ENCODE assay signal across 12 mouse cellular contexts in genomic region chr16:52093325-52094253, GRCm38 (mm10).
DNase-seq lines count a peak whose midpoint lies in the region; ATAC-seq and TF ChIP-seq lines count a peak whose summit lies in the region.
"Had no signal": no experiment of that assay in that cellular context is flagged by ENCODE, and none has a peak within 500 bp of the region (broad histone marks: within the 10 kb centered on the region; RNA-seq: fewer than 3 reads in every experiment).

No protein-coding gene starts in this region.

- peaks cover 13% of the 10 kb centered on the region for H3K4me1 ChIP-seq in hindbrain, embryonic 13.5 days (replicated peaks)
- H3K4me1 ChIP-seq in hindbrain, embryonic 12.5 days = peaks cover 7% of the 10 kb centered on the region; the same call in 1 of the 2 replicates
- H3K4me1 ChIP-seq in midbrain, postnatal 0 days (ENCODE audit: insufficient read depth, low read length) = no peaks in the 10 kb centered on the region; the same call in 1 of the 2 replicates
- peaks cover 13% of the 10 kb centered on the region for H3K4me1 ChIP-seq in midbrain, embryonic 13.5 days (replicated peaks)
- peaks cover 21 to 39% of the 10 kb centered on the region in 2 experiments for H3K4me1 ChIP-seq in heart, embryonic 14.5 days (ENCODE audit: control insufficient read depth in 2 of 2, insufficient read depth in 2 of 2, low read length in 2 of 2)

- H3K9me3 ChIP-seq in hindbrain, embryonic 13.5 days = no peaks in the 10 kb centered on the region
- H3K9me3 ChIP-seq in hindbrain, embryonic 12.5 days (replicated peaks) = no peaks in the 10 kb centered on the region
- no peaks in the 10 kb centered on the region for H3K9me3 ChIP-seq in midbrain, postnatal 0 days (ENCODE audit: low read length)
- H3K9me3 ChIP-seq in midbrain, embryonic 13.5 days = no peaks in the 10 kb centered on the region
- no peaks in the 10 kb centered on the region for H3K9me3 ChIP-seq in heart, embryonic 14.5 days (ENCODE audit: control insufficient read depth, low read length)

- ATAC-seq in hindbrain, embryonic 13.5 days (ENCODE audit: low FRiP score) = no peak
- ATAC-seq in hindbrain, embryonic 12.5 days (ENCODE audit: low FRiP score) = no peak
- ATAC-seq in midbrain, postnatal 0 days (ENCODE audit: low FRiP score) = no peak
- no peak for ATAC-seq in midbrain, embryonic 13.5 days
- ATAC-seq in heart, embryonic 14.5 days (ENCODE audit: insufficient number of reproducible peaks, insufficient read depth, low FRiP score, low read depth) = no peak

- no peak for TF ChIP-seq CTCF in midbrain, postnatal 0 days (IDR thresholded peaks at IDR 0.05)

- H3K27ac ChIP-seq in hindbrain, embryonic 13.5 days = peak overlapping the region; percentile 52
- no peak overlapping the region for H3K27ac ChIP-seq in hindbrain, embryonic 12.5 days
- 0 out of 2 replicates have a peak overlapping the region, but pooled peaks have one; percentile 2 for H3K27ac ChIP-seq in midbrain, postnatal 0 days (ENCODE audit: low read depth, low read length)
- H3K27ac ChIP-seq in midbrain, embryonic 13.5 days = no peak overlapping the region
- peak overlapping the region; percentile 83 to 85 for H3K27ac ChIP-seq in heart, embryonic 14.5 days (replicated peaks in 1 of 2; ENCODE audit: control insufficient read depth in 1 of 2, insufficient read depth in 1 of 2, low read depth in 2 of 2, low read length in 2 of 2)

- WGBS in hindbrain, embryonic 13.5 days = 74% methylated on average over 9 of the region's 9 CpGs
- 77% methylated on average over 9 of the region's 9 CpGs for WGBS in hindbrain, embryonic 12.5 days
- WGBS in midbrain, postnatal 0 days = 69% methylated on average over 9 of the region's 9 CpGs
- 76% methylated on average over 9 of the region's 9 CpGs for WGBS in midbrain, embryonic 13.5 days
- 52% methylated on average over 9 of the region's 9 CpGs for WGBS in heart, embryonic 14.5 days

- H3K4me3 ChIP-seq in hindbrain, embryonic 13.5 days = no peak overlapping the region
- H3K4me3 ChIP-seq in hindbrain, embryonic 12.5 days = no peak overlapping the region
- no peak overlapping the region for H3K4me3 ChIP-seq in midbrain, postnatal 0 days (ENCODE audit: low read depth, low read length)
- H3K4me3 ChIP-seq in midbrain, embryonic 13.5 days (replicated peaks) = no peak overlapping the region
- H3K4me3 ChIP-seq in heart, embryonic 14.5 days (ENCODE audit: control insufficient read depth in 1 of 2, insufficient read depth in 1 of 2, low read depth in 1 of 2, low read length in 2 of 2) = no peak overlapping the region

- H3K4me2 ChIP-seq in hindbrain, embryonic 13.5 days = no peak overlapping the region
- no peak overlapping the region for H3K4me2 ChIP-seq in hindbrain, embryonic 12.5 days (replicated peaks)
- no peak overlapping the region for H3K4me2 ChIP-seq in midbrain, postnatal 0 days (ENCODE audit: low read depth, low read length, poor library complexity, severe bottlenecking)
- no peak overlapping the region for H3K4me2 ChIP-seq in midbrain, embryonic 13.5 days (replicated peaks)
- H3K4me2 ChIP-seq in heart, embryonic 14.5 days (ENCODE audit: low read length) = no peak overlapping the region
- H3K4me2 ChIP-seq: liver, embryonic 11.5 days had no signal

- H3K27me3 ChIP-seq in hindbrain, embryonic 13.5 days = no peaks in the 10 kb centered on the region
- H3K27me3 ChIP-seq in hindbrain, embryonic 12.5 days = no peaks in the 10 kb centered on the region
- H3K27me3 ChIP-seq in midbrain, postnatal 0 days (ENCODE audit: insufficient read depth, low read length) = no peaks in the 10 kb centered on the region
- H3K27me3 ChIP-seq in midbrain, embryonic 13.5 days = no peaks in the 10 kb centered on the region
- H3K27me3 ChIP-seq in heart, embryonic 14.5 days (ENCODE audit: control insufficient read depth, insufficient read depth, low read length) = no peaks in the 10 kb centered on the region

- 0 out of 2 replicates have a peak overlapping the region, but pooled peaks have one; percentile 1 for H3K9ac ChIP-seq in hindbrain, embryonic 13.5 days
- H3K9ac ChIP-seq in hindbrain, embryonic 12.5 days = no peak overlapping the region
- H3K9ac ChIP-seq in midbrain, postnatal 0 days (replicated peaks; ENCODE audit: low read length, poor library complexity, severe bottlenecking) = no peak overlapping the region
- H3K9ac ChIP-seq in midbrain, embryonic 13.5 days (replicated peaks) = no peak overlapping the region
- no peak overlapping the region for H3K9ac ChIP-seq in heart, embryonic 14.5 days (ENCODE audit: low read length)

- no peaks in the 10 kb centered on the region for H3K36me3 ChIP-seq in hindbrain, embryonic 13.5 days
- H3K36me3 ChIP-seq in hindbrain, embryonic 12.5 days = peaks cover 3% of the 10 kb centered on the region; the same call in 1 of the 2 replicates
- no peaks in the 10 kb centered on the region for H3K36me3 ChIP-seq in midbrain, postnatal 0 days (ENCODE audit: insufficient read depth, low read length)
- H3K36me3 ChIP-seq in midbrain, embryonic 13.5 days = peaks cover 11% of the 10 kb centered on the region; the same call in 1 of the 2 replicates
- H3K36me3 ChIP-seq in heart, embryonic 14.5 days (ENCODE audit: control insufficient read depth, insufficient read depth, low read length) = 0 out of 2 replicates have a peak, but pooled peaks cover 3% of the 10 kb centered on the region

- DNase-seq in midbrain, postnatal 0 days (ENCODE audit: low spot score) = no peak
- DNase-seq in skeletal muscle tissue, adult 2 months (ENCODE audit: low read depth, low spot score) = peak; percentile 64
- DNase-seq in retina, postnatal 1 day = no peak
- no peak for DNase-seq in layer of hippocampus, postnatal 25 days (ENCODE audit: extremely low spot score in 1 of 2, low spot score in 1 of 2)
- DNase-seq: adrenal gland, adult 2 months; cerebellum, adult 8-10 months; gastrocnemius, postnatal 10 days had no signal

Comparison
In these comparisons a context has a peak if more than half of its experiments do, and no peak if none do; other contexts are left out.
1. H3K27ac ChIP-seq: peak in hindbrain, embryonic 13.5 days (single experiment), midbrain, postnatal 0 days (single experiment) and heart, embryonic 14.5 days (2 of 2); none in hindbrain, embryonic 12.5 days (single experiment) and midbrain, embryonic 13.5 days (single experiment).